Mouse (Mus musculus): ENCODE data around the gene Hoxa3. TPM values are rescaled to one million over a fixed set of nuclear protein-coding genes. Genes with fewer than 3 reads are reported as not detected.

Gene Hoxa3
- polyA plus RNA-seq (2015; fragmentation: Nextera tagmentation; extraction: Ambion mirVana), result 9.5 and 11.8 TPM in 2 replicates

- Histone ChIP-seq H3K27me3 (peaks cover 15% of the 10 kb centered on the region; the same call in 1 of the 2 replicates), H3K4me2 (peak within 1 kb of the TSS; percentile 92), H3K27ac (peak within 1 kb of the TSS; percentile 99), H3K9ac (peak within 1 kb of the TSS; percentile 85), H3K9me3 (replicated peaks) (no peaks in the 10 kb centered on the region), H3K4me1 (peaks cover 66% of the 10 kb centered on the region), H3K4me3 (replicated peaks) (peak within 1 kb of the TSS; percentile 69), H3K36me3 (no peaks in the 10 kb centered on the region)
- ATAC-seq (replicated peaks; ENCODE audit: low FRiP score), result peak; percentile 52
- WGBS, result 3% methylated on average over 38 of the region's 38 CpGs
Observed at GRCm38 (mm10) chr6:52213119-52213986, at the start of gene Hoxa3, which contains the start of gene Gm28308. Gene Hoxa3, minus strand, starts transcription at chr6:52213336. Gene Gm28308, minus strand, starts transcription at chr6:52213339.

GRCm38 (mm10) chr6:52262463-52263320 lies 49.6 kb upstream of the Hoxa3 start:
- H3K27ac ChIP-seq, result no peak overlapping the region
- no peak overlapping the region for H3K4me3 ChIP-seq (replicated peaks)
- H3K4me2 ChIP-seq, result no peak overlapping the region
- H3K9me3 ChIP-seq (replicated peaks), result no peaks in the 10 kb centered on the region
- H3K36me3 ChIP-seq, result no peaks in the 10 kb centered on the region
- ATAC-seq (replicated peaks; ENCODE audit: low FRiP score), result no peak
- H3K27me3 ChIP-seq, result peaks cover 97% of the 10 kb centered on the region
- WGBS, result 2% methylated on average over 24 of the region's 24 CpGs
- H3K4me1 ChIP-seq, result peaks cover 22% of the 10 kb centered on the region
- H3K9ac ChIP-seq, result no peak overlapping the region

GRCm38 (mm10) chr6:52261751-52262462 lies 48.8 kb upstream of the Hoxa3 start:
- Histone ChIP-seq H3K4me1 (peaks cover 22% of the 10 kb centered on the region), H3K4me2 (no peak overlapping the region), H3K27me3 (peaks cover 98% of the 10 kb centered on the region), H3K9ac (no peak overlapping the region), H3K4me3 (replicated peaks) (no peak overlapping the region), H3K9me3 (replicated peaks) (no peaks in the 10 kb centered on the region), H3K36me3 (no peaks in the 10 kb centered on the region), H3K27ac (no peak overlapping the region)
- no peak for ATAC-seq (replicated peaks; ENCODE audit: low FRiP score)
- WGBS, result 2% methylated on average over 9 of the region's 9 CpGs

- H3K4me3 ChIP-seq (replicated peaks), result peak within 1 kb of the TSS; percentile 46
- peaks cover 22% of the 10 kb centered on the region for H3K4me1 ChIP-seq
- H3K9me3 ChIP-seq (replicated peaks), result no peaks in the 10 kb centered on the region
- H3K4me2 ChIP-seq, result peak within 1 kb of the TSS; percentile 74
- H3K9ac ChIP-seq, result no peak within 1 kb of the TSS
- under 1% methylated on average over 47 of the region's 72 CpGs for WGBS
- peak; percentile 62; the same call in 1 of the 2 replicates for ATAC-seq (replicated peaks; ENCODE audit: low FRiP score)
- H3K27me3 ChIP-seq, result peaks cover 96% of the 10 kb centered on the region
- no peaks in the 10 kb centered on the region for H3K36me3 ChIP-seq
- no peak within 1 kb of the TSS for H3K27ac ChIP-seq
Observed at GRCm38 (mm10) chr6:52260654-52261575, 47.8 kb upstream of the Hoxa3 start, which contains the start of gene Hoxa13. Gene Hoxa13, minus strand, starts transcription at chr6:52260880.

GRCm38 (mm10) chr6:52259811-52260261 lies 46.7 kb upstream of the Hoxa3 start:
- H3K4me1 ChIP-seq, result peaks cover 22% of the 10 kb centered on the region
- ATAC-seq (replicated peaks; ENCODE audit: low FRiP score), result 0 out of 2 replicates have a peak, but pooled peaks have one; percentile 19
- H3K9me3 ChIP-seq (replicated peaks), result no peaks in the 10 kb centered on the region
- peak overlapping the region; percentile 74 for H3K4me2 ChIP-seq
- peak overlapping the region; percentile 46 for H3K4me3 ChIP-seq (replicated peaks)
- WGBS, result under 1% methylated on average over 39 of the region's 39 CpGs
- no peak overlapping the region for H3K27ac ChIP-seq
- H3K36me3 ChIP-seq, result no peaks in the 10 kb centered on the region
- H3K9ac ChIP-seq, result no peak overlapping the region
- peaks cover 95% of the 10 kb centered on the region for H3K27me3 ChIP-seq

DNA sequence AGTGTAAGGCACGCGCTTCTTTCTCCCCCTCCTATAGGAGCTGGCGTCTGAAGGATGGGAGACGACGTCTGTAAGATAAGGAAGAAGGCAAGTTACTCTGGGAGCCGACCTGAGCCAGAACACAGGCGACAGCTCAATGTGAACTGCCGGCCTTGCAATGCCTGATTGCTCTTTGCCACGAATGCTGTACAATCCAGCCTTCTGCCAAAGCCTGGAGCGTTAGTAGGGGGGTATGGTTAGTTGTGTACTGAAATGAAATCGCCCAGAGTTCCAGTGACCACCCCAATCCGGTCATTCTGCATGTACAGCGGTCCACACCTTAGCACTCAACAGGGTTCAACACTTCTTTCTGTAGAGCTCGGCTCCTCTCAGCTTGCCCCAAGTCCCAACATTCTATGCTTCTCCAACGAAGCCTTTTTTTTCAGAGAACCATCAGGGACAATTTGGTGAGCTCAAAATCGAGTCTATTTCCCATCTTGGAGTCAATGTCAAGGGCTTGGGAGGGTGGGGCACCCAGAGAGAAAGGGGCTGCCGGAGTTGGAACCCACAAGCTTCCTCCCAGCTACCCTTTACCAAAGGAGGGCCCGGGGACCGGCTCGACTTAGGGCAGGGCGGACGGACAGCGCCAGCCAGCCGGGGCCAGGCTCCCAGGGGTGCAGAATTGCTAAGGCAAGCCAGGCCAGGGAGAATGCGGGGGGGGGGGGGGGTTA lies 46.1 kb upstream of the Hoxa3 start:
- peak overlapping the region; percentile 74 for H3K4me2 ChIP-seq
- H3K4me3 ChIP-seq (replicated peaks), result peak overlapping the region; percentile 46
- H3K27ac ChIP-seq, result no peak overlapping the region
- no peak overlapping the region for H3K9ac ChIP-seq
- H3K36me3 ChIP-seq, result no peaks in the 10 kb centered on the region
- H3K27me3 ChIP-seq, result peaks cover 90% of the 10 kb centered on the region
- ATAC-seq (replicated peaks; ENCODE audit: low FRiP score), result 0 out of 2 replicates have a peak, but pooled peaks have one; percentile 28
- under 1% methylated on average over 24 of the region's 25 CpGs for WGBS
- peaks cover 22% of the 10 kb centered on the region for H3K4me1 ChIP-seq
- no peaks in the 10 kb centered on the region for H3K9me3 ChIP-seq (replicated peaks)

DNA sequence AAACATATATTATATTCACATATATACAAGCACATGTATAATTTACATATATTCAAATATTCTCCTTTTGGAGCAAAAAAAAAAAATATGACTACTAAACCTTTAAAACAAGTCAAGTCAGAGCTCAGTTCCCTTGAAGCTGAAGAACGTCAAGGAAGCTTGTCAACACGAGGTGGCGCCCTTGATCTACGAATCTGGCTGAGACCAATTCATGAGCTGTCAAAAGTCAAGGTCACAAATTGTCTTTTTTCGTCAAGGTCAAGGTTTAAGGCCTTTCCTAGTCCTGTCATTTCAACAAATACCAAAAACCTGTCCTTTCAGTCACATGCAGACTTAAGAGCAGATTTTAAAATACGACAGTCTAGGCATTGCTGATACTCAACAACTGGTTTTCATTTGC lies 43.8 kb upstream of the Hoxa3 start:
- Histone ChIP-seq H3K36me3 (no peaks in the 10 kb centered on the region), H3K27ac (no peak overlapping the region), H3K27me3 (peaks cover 89% of the 10 kb centered on the region), H3K4me1 (peaks cover 38% of the 10 kb centered on the region), H3K9ac (no peak overlapping the region), H3K4me3 (replicated peaks) (no peak overlapping the region), H3K9me3 (replicated peaks) (no peaks in the 10 kb centered on the region), H3K4me2 (no peak overlapping the region)
- no peak for ATAC-seq (replicated peaks; ENCODE audit: low FRiP score)
- WGBS, result under 1% methylated on average over 6 of the region's 6 CpGs

DNA sequence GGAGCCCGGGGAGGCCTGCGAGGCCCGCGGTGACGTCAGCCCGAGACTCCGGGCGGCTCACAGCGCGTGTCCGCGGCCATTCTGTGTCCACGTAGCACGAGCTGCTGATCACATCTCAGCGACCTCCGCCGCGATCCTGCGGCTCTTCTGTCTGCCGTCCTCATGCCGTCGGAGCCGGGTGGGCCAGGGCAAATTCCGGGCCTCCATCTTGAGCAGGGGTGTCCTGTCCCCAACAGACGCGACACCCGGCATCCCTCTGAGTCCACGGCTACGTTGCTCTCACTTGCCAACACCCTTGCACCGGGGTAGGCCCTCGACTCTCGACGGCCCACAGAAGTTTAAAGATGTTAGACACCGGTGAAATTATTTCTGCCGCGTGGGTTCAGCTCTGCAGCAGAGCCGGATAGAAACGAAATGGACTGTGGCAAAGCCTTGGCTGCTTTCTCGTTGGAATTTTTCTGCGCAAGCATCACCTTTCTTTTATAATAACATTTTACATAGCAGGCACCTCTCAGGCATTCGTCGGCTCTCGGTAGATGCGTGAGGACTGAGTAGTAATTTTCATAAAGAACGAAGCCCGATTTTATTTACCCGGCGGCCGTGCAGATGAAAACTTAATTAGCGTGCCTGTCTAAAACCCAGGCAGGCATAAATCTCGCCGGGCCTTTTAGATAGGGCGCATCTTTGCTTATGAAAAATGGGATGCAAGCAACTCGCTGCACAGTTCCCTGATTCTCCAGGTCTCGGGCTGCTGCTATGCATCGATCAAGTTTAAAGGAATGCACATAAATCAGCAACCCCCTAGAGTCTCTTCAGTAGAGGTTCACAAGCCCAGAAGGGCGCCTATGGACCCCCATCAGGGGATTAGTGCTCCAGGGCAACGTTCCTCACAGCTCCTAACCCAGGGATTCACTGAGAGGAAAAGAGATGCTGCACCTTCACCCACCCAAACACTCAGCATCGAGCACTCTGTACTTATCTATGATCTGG lies 40.7 kb upstream of the Hoxa3 start:
- 0 out of 2 replicates have a peak, but pooled peaks have one; percentile 21 for ATAC-seq (replicated peaks; ENCODE audit: low FRiP score)
- peak overlapping the region; percentile 36 for H3K4me3 ChIP-seq (replicated peaks)

GRCm38 (mm10) chr6:52252775-52253376 lies 39.7 kb upstream of the Hoxa3 start:
- Histone ChIP-seq H3K27me3 (peaks cover 81% of the 10 kb centered on the region), H3K9me3 (replicated peaks) (no peaks in the 10 kb centered on the region), H3K9ac (no peak overlapping the region), H3K4me1 (peaks cover 42% of the 10 kb centered on the region), H3K4me2 (peak overlapping the region; percentile 59), H3K4me3 (replicated peaks) (peak overlapping the region; percentile 36), H3K36me3 (no peaks in the 10 kb centered on the region), H3K27ac (no peak overlapping the region)
- 9% methylated on average over 35 of the region's 35 CpGs for WGBS
- peak; percentile 43 for ATAC-seq (replicated peaks; ENCODE audit: low FRiP score)

More for the DNA sequence above, 40.7 kb upstream of the Hoxa3 start:
- Histone ChIP-seq H3K9me3 (replicated peaks) (no peaks in the 10 kb centered on the region), H3K4me1 (peaks cover 34% of the 10 kb centered on the region), H3K4me2 (peak overlapping the region; percentile 59), H3K36me3 (no peaks in the 10 kb centered on the region), H3K27ac (no peak overlapping the region), H3K9ac (no peak overlapping the region), H3K27me3 (peaks cover 85% of the 10 kb centered on the region)
- WGBS, result 2% methylated on average over 59 of the region's 59 CpGs

Measured in kidney, embryonic 15.5 days (tissue).